Mouse (Mus musculus) embryo, embryonic 11 days (tissue): Measurements from ENCODE around the gene Tldc1.
A peak's percentile ranks its signal among the peaks of the same experiment; 100 is the strongest.

Source experiments
- DNase-seq: peaks from one replicate; pipeline ENCODE4 v3.0.0-alpha.2; 2015

Tldc1 gene

GRCm38 (mm10) chr8:119717765-119718164 is 60.5 kb downstream of the Tldc1 start:
- DNase-seq = peak; percentile 65

GRCm38 (mm10) chr8:119716730-119717299 is 61.4 kb downstream of the Tldc1 start:
- no peak for DNase-seq

GRCm38 (mm10) chr8:119715221-119715620 is 63.0 kb downstream of the Tldc1 start:
- DNase-seq = no peak

- DNase-seq = no peak
These were observed 64.8 kb downstream of the Tldc1 start for GRCm38 (mm10) chr8:119713421-119713820.

- no peak for DNase-seq
These were observed 66.0 kb downstream of the Tldc1 start for GRCm38 (mm10) chr8:119712226-119712625.
